Mouse (Mus musculus): ENCODE data around the gene Adamts16. TPM values are rescaled to one million over a fixed set of nuclear protein-coding genes. Genes with fewer than 3 reads are reported as not detected.

Gene Adamts16
- polyA plus RNA-seq, 1 experiment from 2014 or later: 3.7 TPM

DNA sequence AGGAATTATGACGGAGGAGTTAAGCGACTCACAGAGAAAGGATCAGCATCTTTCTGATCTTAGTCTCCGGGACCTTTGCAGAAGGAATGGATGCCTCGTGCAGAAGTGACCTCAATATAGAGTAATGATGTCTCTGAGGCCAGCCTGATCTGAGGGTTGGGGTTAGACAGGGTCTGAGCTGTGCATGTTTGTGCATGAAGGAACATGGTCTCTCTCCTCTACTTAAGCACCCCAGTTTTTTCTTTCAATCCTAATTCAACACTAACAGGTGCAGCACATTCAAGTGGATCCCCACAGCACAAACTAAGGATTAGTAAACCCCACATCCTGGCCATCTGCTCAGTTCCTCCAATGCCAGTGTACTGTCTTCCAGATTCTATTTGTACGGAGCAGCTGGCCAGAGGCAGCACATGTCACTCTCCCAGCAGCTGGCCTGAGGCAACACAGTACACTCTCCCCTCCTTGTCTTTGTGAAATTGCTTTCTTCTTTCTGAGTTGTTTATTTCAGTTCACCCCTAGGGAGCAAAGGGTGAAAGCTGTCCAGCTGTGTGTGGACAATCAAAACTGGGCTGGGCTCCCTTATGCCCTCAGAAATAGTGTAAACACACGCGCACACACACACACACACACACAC, 156.5 kb downstream of the Adamts16 start:
- H3K27ac ChIP-seq: no peak overlapping the region
- no peak for ATAC-seq (ENCODE audit: low FRiP score, low read depth)
- H3K4me2 ChIP-seq (replicated peaks): no peak overlapping the region
- H3K4me3 ChIP-seq: no peak overlapping the region
- WGBS: 72% methylated on average over 7 of the region's 7 CpGs
- no peaks in the 10 kb centered on the region for H3K9me3 ChIP-seq
- peaks cover 5% of the 10 kb centered on the region; the same call in 1 of the 2 replicates for H3K4me1 ChIP-seq
- no peaks in the 10 kb centered on the region for H3K36me3 ChIP-seq
- H3K9ac ChIP-seq: no peak overlapping the region
- no peaks in the 10 kb centered on the region for H3K27me3 ChIP-seq (replicated peaks)

DNA sequence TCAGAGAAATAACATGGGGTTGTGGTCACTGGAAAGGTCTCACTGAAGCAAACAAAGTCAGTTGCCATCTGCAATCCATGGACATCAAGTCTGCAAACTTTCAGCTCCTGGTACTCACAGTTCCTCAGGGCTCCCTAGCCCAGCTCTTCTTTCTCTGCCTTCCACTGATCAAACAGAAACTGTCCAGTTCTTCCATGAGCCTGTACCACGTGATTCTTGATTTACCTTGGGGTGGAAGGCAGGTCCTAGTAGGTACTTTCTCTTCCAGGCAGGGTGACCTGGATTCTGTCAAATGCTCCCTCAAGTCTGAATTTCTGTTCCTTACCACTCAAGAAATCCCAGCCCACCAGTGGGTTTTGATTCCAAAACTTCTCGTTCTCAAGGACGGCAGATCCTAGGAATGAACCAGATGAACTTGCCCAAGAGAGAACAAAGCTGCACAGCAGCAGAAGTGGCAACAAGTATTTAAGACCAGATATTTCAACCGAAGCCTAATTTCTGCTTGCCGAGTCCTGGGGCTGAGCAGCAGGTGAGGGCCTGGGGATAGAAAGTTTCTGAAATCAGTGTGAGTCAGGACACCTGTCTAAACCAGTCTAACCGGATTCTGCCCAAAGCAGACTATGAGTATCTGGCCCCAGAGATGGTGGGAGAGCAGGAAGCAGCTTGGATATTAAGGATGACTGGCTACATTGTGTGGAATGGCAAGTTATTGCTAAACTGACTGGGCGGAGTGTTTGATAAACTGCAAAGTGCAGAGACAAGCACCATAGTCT, 160.0 kb downstream of the Adamts16 start:
- H3K27me3 ChIP-seq (replicated peaks): no peaks in the 10 kb centered on the region
- peaks cover 5% of the 10 kb centered on the region; the same call in 1 of the 2 replicates for H3K4me1 ChIP-seq
- H3K9ac ChIP-seq: no peak overlapping the region
- WGBS: 87% methylated on average over 7 of the region's 7 CpGs
- H3K4me3 ChIP-seq: no peak overlapping the region
- no peak overlapping the region for H3K27ac ChIP-seq
- H3K9me3 ChIP-seq: no peaks in the 10 kb centered on the region
- H3K4me2 ChIP-seq (replicated peaks): no peak overlapping the region
- no peaks in the 10 kb centered on the region for H3K36me3 ChIP-seq
- no peak for ATAC-seq (ENCODE audit: low FRiP score, low read depth)

DNA sequence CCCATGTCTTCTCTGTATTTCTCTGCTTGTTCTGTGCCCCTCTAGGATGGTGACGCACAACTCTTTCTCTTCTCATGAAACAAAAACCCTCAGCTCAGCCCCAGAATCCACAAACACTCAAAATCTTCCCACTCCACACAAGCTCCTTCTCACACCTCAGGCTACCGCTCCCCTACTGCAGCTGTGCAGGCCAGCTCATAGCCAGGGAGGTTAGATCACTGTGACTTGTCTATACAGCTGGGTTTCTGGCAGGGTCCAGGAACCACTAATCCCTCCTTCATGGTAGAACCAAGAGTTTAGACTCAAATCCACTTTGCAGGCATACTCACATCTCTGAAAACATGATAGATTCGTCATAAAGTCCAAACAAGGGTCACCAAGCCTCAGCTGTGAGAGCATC, 161.3 kb downstream of the Adamts16 start:
- H3K4me2 ChIP-seq (replicated peaks): no peak overlapping the region
- H3K4me1 ChIP-seq: peaks cover 5% of the 10 kb centered on the region; the same call in 1 of the 2 replicates
- H3K9ac ChIP-seq: no peak overlapping the region
- no peaks in the 10 kb centered on the region for H3K27me3 ChIP-seq (replicated peaks)
- H3K36me3 ChIP-seq: no peaks in the 10 kb centered on the region
- H3K27ac ChIP-seq: no peak overlapping the region
- no peak overlapping the region for H3K4me3 ChIP-seq
- 90% methylated on average over 3 of the region's 3 CpGs for WGBS
- H3K9me3 ChIP-seq: no peaks in the 10 kb centered on the region
- ATAC-seq (ENCODE audit: low FRiP score, low read depth): no peak

Other genes starting within 250 kb of the Adamts16 start
- 26.1 and 31.8 TPM in 2 replicates for gene Ice1, start 204.2 kb downstream of the Adamts16 start, polyA plus RNA-seq (2016; fragmentation: Nextera tagmentation; extraction: Ambion mirVana)